In the genomic region with DNA sequence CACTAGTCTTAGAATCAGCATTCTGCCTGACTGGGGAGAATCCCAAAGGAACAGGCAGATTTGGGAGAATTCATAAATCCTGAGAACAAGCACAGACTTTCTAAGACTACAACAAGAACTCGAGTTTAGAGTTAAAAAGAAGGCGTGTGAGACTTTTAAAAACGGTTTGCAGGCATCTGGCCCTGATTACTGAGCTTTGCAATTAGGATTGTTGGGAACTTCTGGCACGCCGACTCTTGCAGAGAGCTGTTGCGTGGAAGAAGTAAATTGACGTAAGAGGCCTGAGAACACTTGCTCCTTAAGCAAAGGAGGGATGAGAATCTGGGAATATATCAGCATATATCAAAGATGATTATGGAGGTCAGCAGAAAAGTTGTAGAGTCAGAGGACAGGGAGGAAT, we compare ENCODE assay signal across 16 mouse cellular contexts.
DNase-seq lines count a peak whose midpoint lies in the region; ATAC-seq lines count a peak whose summit lies in the region.
"Had no signal": no experiment of that assay in that cellular context is flagged by ENCODE, and none has a peak within 500 bp of the region (broad histone marks: within the 10 kb centered on the region; RNA-seq: fewer than 3 reads in every experiment).

No protein-coding gene starts in this region.

- H3K4me2 ChIP-seq in embryonic facial prominence, embryonic 14.5 days (ENCODE audit: low read depth, low read length) = no peak overlapping the region
- H3K4me2 ChIP-seq in forebrain, embryonic 13.5 days = no peak overlapping the region
- H3K4me2 ChIP-seq: midbrain, embryonic 13.5 days; neural tube, embryonic 12.5 days had no signal

- H3K9ac ChIP-seq in embryonic facial prominence, embryonic 14.5 days (ENCODE audit: low read depth, low read length) = no peak overlapping the region
- no peak overlapping the region for H3K9ac ChIP-seq in forebrain, embryonic 13.5 days
- H3K9ac ChIP-seq: liver, embryonic 14.5 days; midbrain, embryonic 13.5 days; neural tube, embryonic 12.5 days had no signal

- H3K27ac ChIP-seq in embryonic facial prominence, embryonic 14.5 days (replicated peaks; ENCODE audit: low read depth, low read length) = no peak overlapping the region
- no peak overlapping the region for H3K27ac ChIP-seq in forebrain, embryonic 13.5 days
- H3K27ac ChIP-seq: liver, embryonic 14.5 days; midbrain, embryonic 13.5 days; neural tube, embryonic 12.5 days; stomach, postnatal 0 days had no signal

- H3K9me3 ChIP-seq in embryonic facial prominence, embryonic 14.5 days (ENCODE audit: control insufficient read depth, low read length) = no peaks in the 10 kb centered on the region
- no peaks in the 10 kb centered on the region for H3K9me3 ChIP-seq in forebrain, embryonic 13.5 days (replicated peaks)
- H3K9me3 ChIP-seq: midbrain, embryonic 13.5 days; neural tube, embryonic 12.5 days had no signal

- peak; percentile 75 for DNase-seq in embryonic facial prominence, embryonic 14.5 days (ENCODE audit: low spot score)
- DNase-seq in frontal cortex, postnatal 14 days (ENCODE audit: low spot score in 2 of 2) = peak; percentile 14 to 16
- DNase-seq in left cerebral cortex, postnatal 10 days (ENCODE audit: extremely low spot score in 1 of 2, low spot score in 2 of 2) = peak; percentile 22 to 34
- peak; percentile 15 for DNase-seq in right cerebral cortex, postnatal 14 days
- no peak for DNase-seq in thymus, postnatal 10 days (ENCODE audit: low spot score in 2 of 2)
- no peak for DNase-seq in kidney, postnatal 4 days
- DNase-seq: cerebellum, postnatal 25 days; kidney, postnatal 14 days; lung, postnatal 14 days had no signal

- intact Hi-C loops in left cerebral cortex, postnatal 10 days (cut with DNase I) = no loop called here

- H3K36me3 ChIP-seq in embryonic facial prominence, embryonic 14.5 days (ENCODE audit: control insufficient read depth, insufficient read depth, low read length) = no peaks in the 10 kb centered on the region
- no peaks in the 10 kb centered on the region for H3K36me3 ChIP-seq in forebrain, embryonic 13.5 days (ENCODE audit: poor library complexity, severe bottlenecking)
- H3K36me3 ChIP-seq: midbrain, embryonic 13.5 days; neural tube, embryonic 12.5 days had no signal

- no peak for ATAC-seq in embryonic facial prominence, embryonic 14.5 days (ENCODE audit: low read depth)
- ATAC-seq in forebrain, embryonic 13.5 days = no peak
- ATAC-seq: midbrain, embryonic 13.5 days had no signal

- H3K27me3 ChIP-seq in embryonic facial prominence, embryonic 14.5 days (replicated peaks; ENCODE audit: control insufficient read depth, insufficient read depth, low read length) = no peaks in the 10 kb centered on the region
- H3K27me3 ChIP-seq in forebrain, embryonic 13.5 days = no peaks in the 10 kb centered on the region
- H3K27me3 ChIP-seq: CH12.LX; midbrain, embryonic 13.5 days; neural tube, embryonic 12.5 days had no signal

- H3K4me1 ChIP-seq in embryonic facial prominence, embryonic 14.5 days (ENCODE audit: control insufficient read depth, insufficient read depth, low read length) = no peaks in the 10 kb centered on the region
- H3K4me1 ChIP-seq in forebrain, embryonic 13.5 days = no peaks in the 10 kb centered on the region
- H3K4me1 ChIP-seq: midbrain, embryonic 13.5 days; neural tube, embryonic 12.5 days had no signal

- WGBS in embryonic facial prominence, embryonic 14.5 days = 36% methylated on average over 7 of the region's 7 CpGs
- WGBS in forebrain, embryonic 13.5 days = 81% methylated on average over 7 of the region's 7 CpGs

- H3K4me3 ChIP-seq in embryonic facial prominence, embryonic 14.5 days (ENCODE audit: low read depth, low read length) = no peak overlapping the region
- H3K4me3 ChIP-seq in forebrain, embryonic 13.5 days = no peak overlapping the region
- H3K4me3 ChIP-seq: erythroblast, embryonic 14.5 days; midbrain, embryonic 13.5 days; neural tube, embryonic 12.5 days had no signal

Comparison
In these comparisons a context has a peak if more than half of its experiments do, and no peak if none do; other contexts are left out.
1. DNase-seq: peak in embryonic facial prominence, embryonic 14.5 days (single experiment), frontal cortex, postnatal 14 days (2 of 2), left cerebral cortex, postnatal 10 days (2 of 2) and right cerebral cortex, postnatal 14 days (single experiment); none in thymus, postnatal 10 days (0 of 2) and kidney, postnatal 4 days (0 of 2).